Mouse (Mus musculus) myocyte (in vitro differentiated cells): ENCODE measurements around the gene Iscu. TPM values are rescaled to one million over a fixed set of nuclear protein-coding genes. Genes with fewer than 3 reads are reported as not detected.

Experiments
- H3K27me3 ChIP-seq: one replicate; pipeline ENCODE4 v1.6.1; 2011; ENCODE audit not compliant: control insufficient read depth, insufficient read depth, insufficient read length
- H3K36me3 ChIP-seq: one replicate; pipeline ENCODE4 v1.6.1; 2011; ENCODE audit not compliant: control insufficient read depth, insufficient read depth
- H3K4me2 ChIP-seq: one replicate; pipeline ENCODE4 v1.6.1; 2011; ENCODE audit warnings: low read depth, control low read depth
- H3K4me3 ChIP-seq: one replicate; pipeline ENCODE4 v1.5.1; 2011; ENCODE audit warnings: mild to moderate bottlenecking, control low read depth, moderate library complexity
- H3K79me2 ChIP-seq: one replicate; pipeline ENCODE4 v1.6.1; 2011; ENCODE audit not compliant: control insufficient read depth, insufficient read depth
- H3ac ChIP-seq: one replicate; pipeline ENCODE4 v1.6.1; 2011; ENCODE audit not compliant: control insufficient read depth, insufficient read length
- CEBPB ChIP-seq: IDR thresholded peaks from 2 replicates; pipeline ENCODE4 v1.6.1; 2011; ENCODE audit warnings: mild to moderate bottlenecking, moderate library complexity; ENCODE audit not compliant: poor library complexity, insufficient read depth, severe bottlenecking
- E2F4 ChIP-seq: IDR thresholded peaks from one replicate; pipeline ENCODE4 v1.6.1; 2011; ENCODE audit warnings: mild to moderate bottlenecking, control low read depth, moderate library complexity; ENCODE audit not compliant: insufficient read depth
- MAX ChIP-seq: IDR thresholded peaks from one replicate; pipeline ENCODE4 v1.6.1; 2011; ENCODE audit warnings: low read depth, mild to moderate bottlenecking, control low read depth
- MYOD1 ChIP-seq, 3 experiments: IDR thresholded peaks; one replicate each; pipeline ENCODE4 v1.6.1; 2011; ENCODE audit warnings: control low read depth in 2 of 3, low read depth in 2 of 3, mild to moderate bottlenecking in 2 of 3, moderate library complexity in 1 of 3; ENCODE audit not compliant: insufficient read length in 2 of 3, control insufficient read depth in 1 of 3
- MYOG ChIP-seq, 3 experiments: IDR thresholded peaks; one replicate each; pipeline ENCODE4 v1.6.1; 2011; ENCODE audit warnings: control low read depth in 2 of 3, low read depth in 2 of 3, mild to moderate bottlenecking in 2 of 3; ENCODE audit not compliant: insufficient read length in 2 of 3, control insufficient read depth in 1 of 3, insufficient read depth in 1 of 3
- POLR2A ChIP-seq: IDR thresholded peaks from one replicate; pipeline ENCODE4 v1.6.1; 2011; ENCODE audit warnings: low read depth, mild to moderate bottlenecking, control low read depth, moderate library complexity; ENCODE audit not compliant: insufficient read length
- POLR2AphosphoS2 ChIP-seq: IDR thresholded peaks from one replicate; pipeline ENCODE4 v1.6.1; 2011; ENCODE audit warnings: low read depth, control low read depth; ENCODE audit not compliant: insufficient read length
- REST ChIP-seq: IDR thresholded peaks from one replicate; pipeline ENCODE4 v1.6.1; 2011; ENCODE audit warnings: mild to moderate bottlenecking, control low read depth, moderate library complexity; ENCODE audit not compliant: insufficient read depth, insufficient read length
- SRF ChIP-seq: IDR thresholded peaks from one replicate; pipeline ENCODE4 v1.6.1; 2011; ENCODE audit warnings: low read depth; ENCODE audit not compliant: control insufficient read depth, insufficient read length
- TCF12 ChIP-seq: IDR thresholded peaks from one replicate; pipeline ENCODE4 v1.6.1; 2011; ENCODE audit warnings: mild to moderate bottlenecking, control low read depth; ENCODE audit not compliant: poor library complexity, insufficient read depth, severe bottlenecking
- TCF3 ChIP-seq: IDR thresholded peaks from one replicate; pipeline ENCODE4 v1.6.1; 2011; ENCODE audit warnings: low read depth, control low read depth; ENCODE audit not compliant: insufficient read length
- USF1 ChIP-seq: IDR thresholded peaks from one replicate; pipeline ENCODE4 v1.6.1; 2011; ENCODE audit warnings: low read depth, mild to moderate bottlenecking, control low read depth, moderate library complexity
- polyA plus RNA-seq: library from polyadenylated mRNA; unstranded; fragments of >200 nt; fragmentation: generic; extraction: Trizol; gene quantifications from one replicate; pipeline ENCODE4 v1.2.1, GENCODE M21; 2012; ENCODE audit warnings: missing spikeins

Iscu gene
- polyA plus RNA-seq, 1 experiment: 163 TPM

DNA sequence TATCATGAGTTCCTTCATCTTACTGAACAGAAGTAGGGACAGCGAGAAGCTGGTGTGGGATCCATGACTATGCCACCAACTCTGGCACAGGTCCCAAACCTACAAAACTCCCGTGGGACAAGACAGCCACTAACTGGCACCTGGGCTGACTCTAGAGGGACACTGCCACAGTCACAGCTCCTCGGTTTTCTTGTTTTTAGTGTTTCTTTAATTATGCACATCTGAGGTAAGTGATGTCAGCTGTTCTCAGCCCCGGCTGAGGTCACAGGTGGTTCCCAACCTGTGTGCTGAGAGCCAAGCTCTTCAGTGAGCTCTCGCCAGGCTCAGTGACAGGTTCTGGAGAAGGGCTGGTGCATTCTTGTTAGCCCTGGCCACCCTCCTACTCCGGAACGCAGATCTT is 8.1 kb upstream of the Iscu start:
- Histone ChIP-seq H3K4me2 (no peak overlapping the region), H3K36me3 (peaks cover 5% of the 10 kb centered on the region), H3ac (no peak overlapping the region), H3K4me3 (no peak overlapping the region), H3K79me2 (peaks cover 65% of the 10 kb centered on the region), H3K27me3 (no peaks in the 10 kb centered on the region)
- no peak for TF ChIP-seq CEBPB
- TF ChIP-seq POLR2A: no peak
- no peak for TF ChIP-seq REST
- no peak for TF ChIP-seq SRF
- TF ChIP-seq MYOD1 (IDR thresholded peaks at IDR 0.05; ENCODE audit: control insufficient read depth in 1 of 3, insufficient read length in 2 of 3, low read depth in 2 of 3): no peak

DNA sequence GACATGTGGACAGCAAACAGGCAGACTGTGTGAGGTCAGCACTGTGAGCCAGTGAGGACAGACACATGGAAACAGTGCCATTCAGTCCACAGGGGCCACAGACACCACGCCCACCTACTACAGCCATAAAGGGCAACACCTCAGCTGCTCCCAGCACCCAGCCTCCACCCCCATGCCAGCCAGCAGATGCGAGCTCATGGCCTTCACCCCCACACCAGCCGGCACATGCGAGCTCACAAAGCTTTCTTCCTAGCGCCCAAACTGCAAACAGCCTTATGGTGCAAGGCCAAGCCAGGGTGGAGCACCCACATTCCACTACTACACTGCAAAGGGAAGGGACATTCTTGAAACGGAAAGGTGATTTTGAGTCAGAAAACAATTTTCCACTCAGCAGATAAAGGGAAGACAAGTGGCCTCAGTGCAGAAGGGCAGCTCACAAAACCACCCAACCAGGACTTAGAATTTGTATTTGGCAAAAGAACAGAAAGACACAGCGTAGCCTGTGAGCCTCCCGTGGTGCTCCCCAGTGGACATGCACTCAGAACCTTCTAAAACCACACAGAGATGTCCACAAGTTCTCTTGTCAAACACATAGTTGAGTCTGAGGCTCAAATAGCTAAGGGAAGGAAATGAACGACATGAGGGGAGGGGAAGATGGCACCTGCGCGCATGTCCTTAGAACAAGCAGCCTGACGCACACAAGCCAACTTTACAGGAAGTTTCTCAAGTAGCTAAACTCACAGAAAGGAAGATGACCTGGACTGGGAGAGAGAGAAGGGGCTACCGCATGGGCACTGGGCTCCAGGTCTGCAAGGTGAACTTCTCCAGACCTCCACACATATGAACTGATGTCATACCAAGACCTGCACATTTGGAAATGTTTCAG is 6.7 kb upstream of the Iscu start:
- Histone ChIP-seq H3K4me3 (no peak overlapping the region), H3K27me3 (no peaks in the 10 kb centered on the region), H3ac (no peak overlapping the region), H3K79me2 (peaks cover 80% of the 10 kb centered on the region), H3K36me3 (peaks cover 5% of the 10 kb centered on the region), H3K4me2 (peak overlapping the region; percentile 45)
- TF ChIP-seq POLR2A (no peak), POLR2AphosphoS2 (no peak), SRF (peak; percentile 79), MYOD1 (IDR thresholded peaks at IDR 0.05; ENCODE audit: control insufficient read depth in 1 of 3, insufficient read length in 2 of 3, low read depth in 2 of 3) (peak in 2 of 3 experiments; percentile 66 to 93), MYOG (IDR thresholded peaks at IDR 0.05; ENCODE audit: control insufficient read depth in 1 of 3, insufficient read depth in 1 of 3, insufficient read length in 2 of 3, low read depth in 2 of 3) (peak in 2 of 3 experiments; percentile 82 to 89), REST (no peak)

DNA sequence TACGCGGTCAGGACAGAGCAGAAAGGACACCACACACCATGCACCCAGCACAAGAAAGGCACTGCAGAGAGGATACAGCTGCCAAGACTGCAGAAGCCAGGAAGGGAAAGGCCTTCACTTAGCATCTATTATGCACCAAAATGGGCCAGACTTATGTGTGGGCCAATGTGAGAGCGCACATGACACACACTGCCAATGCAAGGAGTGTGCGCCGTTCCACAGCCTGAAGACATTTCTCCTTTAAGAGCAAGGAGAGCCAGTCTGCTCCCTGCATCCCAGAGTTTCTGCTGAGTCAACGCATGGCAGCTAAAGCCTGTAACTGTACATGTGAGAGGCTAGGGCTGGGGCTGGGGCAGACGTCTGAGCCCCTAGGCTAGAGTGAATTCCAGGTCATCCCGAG is 3.7 kb upstream of the Iscu start:
- H3K4me3 ChIP-seq: no peak overlapping the region
- no peak overlapping the region for H3ac ChIP-seq
- no peaks in the 10 kb centered on the region for H3K27me3 ChIP-seq
- H3K4me2 ChIP-seq: no peak overlapping the region
- H3K79me2 ChIP-seq: peaks cover 79% of the 10 kb centered on the region
- TF ChIP-seq E2F4 (no peak), SRF (no peak), REST (no peak), MYOG (IDR thresholded peaks at IDR 0.05; ENCODE audit: control insufficient read depth in 1 of 3, insufficient read depth in 1 of 3, insufficient read length in 2 of 3, low read depth in 2 of 3) (no peak), CEBPB (no peak), USF1 (no peak), TCF12 (no peak), TCF3 (no peak), MYOD1 (IDR thresholded peaks at IDR 0.05; ENCODE audit: control insufficient read depth in 1 of 3, insufficient read length in 2 of 3, low read depth in 2 of 3) (no peak), POLR2AphosphoS2 (no peak), POLR2A (no peak)
- H3K36me3 ChIP-seq: no peaks in the 10 kb centered on the region

DNA sequence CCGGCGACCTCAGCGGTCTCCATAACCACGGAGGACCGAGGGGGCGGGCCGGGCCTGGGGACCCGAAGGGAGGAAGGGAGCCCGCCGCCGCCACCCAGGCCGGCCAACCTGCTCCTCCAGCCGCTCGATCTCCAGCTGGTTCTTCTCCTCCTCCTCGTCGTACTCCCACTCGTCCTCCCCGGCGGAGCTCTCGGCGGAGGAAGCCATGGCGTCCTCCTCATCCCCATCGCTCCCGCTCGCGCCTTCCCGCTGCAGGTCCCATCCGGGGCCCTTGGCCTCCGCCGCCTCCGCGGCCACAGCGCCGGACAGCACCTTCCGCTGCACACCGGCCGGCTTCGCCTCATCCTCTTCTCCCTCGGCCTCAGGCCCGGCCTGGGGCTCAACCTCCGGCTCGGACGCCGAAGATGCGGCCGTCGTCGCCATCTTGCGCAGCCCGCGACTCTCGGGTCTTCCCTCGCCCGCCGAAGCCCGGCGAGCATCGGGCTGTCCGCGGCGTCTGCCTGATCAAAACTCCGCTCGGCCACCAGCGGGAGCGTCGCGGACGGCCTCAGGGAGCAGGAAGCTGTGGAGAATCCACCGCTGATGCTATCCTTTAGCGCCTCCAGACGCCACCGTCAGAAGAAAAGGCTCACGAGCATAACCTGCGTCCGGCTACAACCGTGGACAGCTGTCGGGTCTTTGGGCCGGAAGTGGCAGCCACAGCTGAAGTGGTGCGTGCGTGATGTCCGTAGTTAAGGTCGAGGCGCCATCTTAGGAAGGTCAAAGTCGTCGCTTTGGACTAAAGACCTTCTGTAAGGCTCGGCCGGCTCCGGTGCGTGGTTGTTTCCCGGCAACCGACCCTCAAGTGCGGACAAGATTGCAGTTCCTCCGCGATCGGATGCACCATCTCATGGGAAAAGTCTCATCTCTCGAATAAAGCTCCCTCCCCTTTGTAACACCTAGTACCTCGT is 1.1 kb upstream of the Iscu start:
- TF ChIP-seq E2F4: no peak
- no peak for TF ChIP-seq TCF12
- TF ChIP-seq MYOD1 (IDR thresholded peaks at IDR 0.05; ENCODE audit: control insufficient read depth in 1 of 3, insufficient read length in 2 of 3, low read depth in 2 of 3): peak in 2 of 3 experiments; percentile 74 to 78
- no peak for TF ChIP-seq POLR2AphosphoS2
- TF ChIP-seq MAX: peak; percentile 98
- TF ChIP-seq REST: no peak
- TF ChIP-seq POLR2A: peak; percentile 70
- peak; percentile 42 for TF ChIP-seq SRF
- peak in 2 of 3 experiments; percentile 61 to 74 for TF ChIP-seq MYOG (IDR thresholded peaks at IDR 0.05; ENCODE audit: control insufficient read depth in 1 of 3, insufficient read depth in 1 of 3, insufficient read length in 2 of 3, low read depth in 2 of 3)
- no peak for TF ChIP-seq USF1
- Histone ChIP-seq H3K4me3 (peak overlapping the region; percentile 62), H3K27me3 (no peaks in the 10 kb centered on the region), H3K36me3 (no peaks in the 10 kb centered on the region), H3K79me2 (peaks cover 61% of the 10 kb centered on the region), H3K4me2 (peak overlapping the region; percentile 98), H3ac (peak overlapping the region; percentile 48)
